Mouse (Mus musculus) layer of hippocampus, adult 2 months (tissue): ENCODE measurements at regions not wholly inside any gene's neighbourhood (a gene's known extent, or its start where the extent isn't known, plus 50 kb on each side); places are given as distances from the start of the nearest gene placed in this dataset.
A peak's percentile ranks its signal among the peaks of the same experiment; 100 is the strongest.

Experiments
- DNase-seq, 2 experiments: peaks; one replicate each; pipeline ENCODE4 v3.0.0; 2022; ENCODE audit warnings: low spot score in 2 of 2
- H3K27ac ChIP-seq: fragments of 200-600 bp; 2 replicates; pipeline ENCODE4 v1.8.1; 2022
- H3K4me3 ChIP-seq: fragments of 200-600 bp; 2 replicates; pipeline ENCODE4 v1.8.1; 2022; ENCODE audit warnings: mild to moderate bottlenecking
- CTCF ChIP-seq: fragments of 200-600 bp; conservative IDR thresholded peaks from 2 replicates; pipeline ENCODE4 v1.8.1; 2022; ENCODE audit warnings: antibody characterized with exemption, mild to moderate bottlenecking, moderate library complexity

DNA sequence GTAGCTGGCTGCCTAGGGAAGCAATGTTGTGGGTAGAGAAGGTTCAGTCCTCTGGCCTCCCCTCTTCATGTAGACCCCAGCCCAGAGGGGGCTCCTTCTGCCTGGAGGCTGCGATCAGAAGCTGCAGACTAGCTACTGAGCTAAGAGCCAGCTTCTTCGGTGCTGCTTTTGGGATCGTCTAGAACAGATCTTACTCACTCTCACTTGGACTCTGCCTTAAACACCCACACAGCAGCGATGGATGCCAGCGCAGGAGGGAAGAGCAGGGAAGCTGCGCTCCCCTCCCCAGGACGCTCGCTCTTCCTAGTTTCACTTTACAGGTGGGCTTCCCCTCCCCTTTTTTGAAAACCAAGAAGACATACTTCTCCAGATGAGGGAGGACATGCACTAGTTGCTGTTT lies 66.0 kb upstream of the Arhgap21 start:
- Histone ChIP-seq H3K27ac (peak overlapping the region; percentile 84), H3K4me3 (peak overlapping the region; percentile 26; the same call in 1 of the 2 replicates)
- DNase-seq, result peak; percentile 23 to 52
- no peak for TF ChIP-seq CTCF

DNA sequence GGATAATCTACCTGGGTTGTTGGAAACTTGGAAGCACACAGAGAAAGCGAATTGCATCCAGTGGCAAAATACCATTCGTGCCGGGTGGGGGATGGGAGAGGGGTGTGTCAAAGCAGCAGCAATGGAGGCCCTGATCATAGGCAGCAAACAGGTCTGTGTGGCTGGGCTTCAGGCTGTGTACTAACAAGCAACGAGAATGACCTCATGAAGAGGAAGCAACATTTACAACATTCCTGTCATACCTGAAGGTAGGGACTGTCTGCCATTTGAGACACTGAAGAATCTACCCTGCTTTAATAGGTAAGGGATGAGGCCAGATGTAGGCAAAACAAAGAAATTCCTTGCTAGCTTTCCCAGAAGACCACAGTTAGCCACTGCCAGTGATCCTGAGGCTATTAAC lies 62.0 kb upstream of the Arhgap21 start:
- no peak overlapping the region for H3K4me3 ChIP-seq
- no peak for DNase-seq
- no peak overlapping the region for H3K27ac ChIP-seq
- TF ChIP-seq CTCF, result no peak

DNA sequence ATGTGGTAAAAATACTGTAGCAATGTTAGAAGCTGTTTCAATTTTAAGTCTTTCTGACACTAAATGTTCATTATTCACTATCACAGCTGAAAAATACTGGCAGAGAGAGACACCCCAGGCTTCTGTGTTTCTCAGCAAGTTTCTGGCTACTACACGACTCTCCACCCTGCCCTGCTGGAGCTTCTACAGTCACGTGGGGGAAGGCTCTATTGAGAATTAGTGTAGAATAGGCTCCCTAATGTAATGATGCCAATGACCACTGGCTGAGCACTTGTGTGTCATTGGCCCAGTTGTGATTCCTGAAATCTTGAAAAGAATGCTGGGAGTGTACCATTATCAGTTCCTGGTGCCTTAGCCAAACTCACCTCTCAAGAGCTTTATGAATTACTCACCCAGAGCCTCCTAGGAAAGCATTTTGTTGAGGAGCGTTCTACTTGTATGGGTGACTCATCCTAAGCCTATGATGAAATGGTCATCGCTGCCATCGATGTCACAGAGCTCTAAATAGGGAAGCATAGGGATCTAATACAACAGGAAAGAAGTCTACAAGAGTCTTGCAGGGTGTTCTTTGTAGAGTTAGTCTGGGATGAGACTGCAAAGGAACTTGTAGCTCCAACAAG lies 60.8 kb upstream of the Arhgap21 start:
- no peak overlapping the region for H3K4me3 ChIP-seq
- no peak for TF ChIP-seq CTCF
- no peak for DNase-seq
- peak overlapping the region; percentile 64 for H3K27ac ChIP-seq

DNA sequence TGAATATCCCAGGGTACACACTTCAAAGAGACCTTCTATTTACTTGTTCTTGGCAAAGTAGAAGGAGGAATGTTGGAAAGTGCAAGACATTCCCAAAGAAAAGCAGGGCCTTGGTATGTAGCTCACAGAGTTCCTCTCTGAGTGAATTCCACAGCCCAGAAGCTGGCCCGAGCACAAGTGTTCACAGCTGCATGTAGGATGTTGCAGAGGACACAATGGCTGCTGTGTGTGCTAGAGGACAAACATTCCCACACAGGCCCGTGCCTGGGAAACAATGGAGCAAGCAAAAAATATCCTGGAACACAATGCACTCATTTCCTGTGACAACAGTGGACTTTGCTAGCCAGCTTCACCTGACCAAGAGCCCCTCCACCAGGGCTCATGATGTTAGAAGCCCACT lies 59.9 kb upstream of the Arhgap21 start:
- no peak for TF ChIP-seq CTCF
- peak in 1 of 2 experiments; percentile 48 for DNase-seq
- no peak overlapping the region for H3K4me3 ChIP-seq
- peak overlapping the region; percentile 70 for H3K27ac ChIP-seq

DNA sequence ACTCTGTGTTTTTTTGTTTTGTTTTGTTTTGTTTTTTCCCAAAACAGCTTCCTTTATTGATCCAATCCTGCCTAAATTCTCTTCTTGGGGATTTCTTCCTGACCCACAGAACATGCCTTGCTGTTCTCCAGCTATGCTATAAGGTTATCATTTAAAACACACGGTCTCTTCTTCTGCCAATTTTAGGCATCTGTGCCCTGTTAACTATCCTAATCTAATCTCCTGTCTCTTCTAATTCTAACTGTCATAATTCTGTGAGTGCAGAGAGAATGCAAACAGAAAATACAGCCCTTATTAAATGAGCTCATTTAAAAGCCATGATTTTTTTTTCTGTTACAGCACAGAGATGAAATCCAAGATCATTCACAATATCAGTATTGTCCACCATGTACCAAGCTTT lies 49.9 kb upstream of the Arhgap21 start:
- no peak for TF ChIP-seq CTCF
- DNase-seq, result no peak
- H3K27ac ChIP-seq, result no peak overlapping the region
- H3K4me3 ChIP-seq, result no peak overlapping the region
